Mouse (Mus musculus) midbrain, embryonic 14.5 days (tissue): Measurements from ENCODE around the gene Ift43. TPM values are rescaled to one million over a fixed set of nuclear protein-coding genes. Genes with fewer than 3 reads are reported as not detected.

ENCODE experiments used
- ATAC-seq: fragments of 200-750 bp; cut with Nextera tagmentation; 2 replicates; pipeline ENCODE4 v1.8.0; 2017; ENCODE audit warnings: moderate number of reproducible peaks, moderate library complexity; ENCODE audit not compliant: low FRiP score, low TSS enrichment
- DNase-seq: peaks from one replicate; pipeline ENCODE4 v3.0.0-alpha.2; 2015
- H3K27ac ChIP-seq: fragments of 300-500 bp; sonication (generic); replicated peaks from 2 replicates; pipeline ENCODE4 v1.5.1; 2014; ENCODE audit warnings: mild to moderate bottlenecking, low read depth, low read length, moderate library complexity
- H3K27me3 ChIP-seq: fragments of 300-500 bp; sonication (generic); 2 replicates; pipeline ENCODE4 v1.6.1; 2014; ENCODE audit warnings: low read length, control low read depth, mixed read lengths; ENCODE audit not compliant: control insufficient read depth, insufficient read depth
- H3K36me3 ChIP-seq: fragments of 300-500 bp; sonication (generic); 2 replicates; pipeline ENCODE4 v1.6.1; 2014; ENCODE audit warnings: low read length, control low read depth; ENCODE audit not compliant: control insufficient read depth, insufficient read depth
- H3K4me1 ChIP-seq: fragments of 300-500 bp; sonication (generic); 2 replicates; pipeline ENCODE4 v1.6.1; 2014; ENCODE audit warnings: mild to moderate bottlenecking, antibody characterized with exemption, low read length, control low read depth; ENCODE audit not compliant: control insufficient read depth, insufficient read depth
- H3K4me2 ChIP-seq: fragments of 300-500 bp; sonication (generic); 2 replicates; pipeline ENCODE4 v1.6.1; 2014; ENCODE audit warnings: mild to moderate bottlenecking, low read length, moderate library complexity
- H3K4me3 ChIP-seq: fragments of 300-500 bp; sonication (generic); replicated peaks from 2 replicates; pipeline ENCODE4 v1.5.1; 2014; ENCODE audit warnings: low read depth, low read length
- H3K9ac ChIP-seq: fragments of 300-500 bp; sonication (generic); replicated peaks from 2 replicates; pipeline ENCODE4 v1.6.1; 2014; ENCODE audit warnings: mild to moderate bottlenecking, low read length, moderate library complexity
- H3K9me3 ChIP-seq: fragments of 300-500 bp; sonication (generic); 2 replicates; pipeline ENCODE4 v1.6.1; 2016; ENCODE audit warnings: low read length, control low read depth, mixed read lengths; ENCODE audit not compliant: control insufficient read depth
- WGBS: fragments of 180-500 bp; shearing (Covaris S2); extraction: QIAGEN DNeasy Blood & Tissue Kit; methylation state at CpG from one replicate; pipeline ENCODE4 v1.1.7; 2014; 5-methylcytosine and 5-hydroxymethylcytosine counted together
- polyA plus RNA-seq: library from polyadenylated mRNA; unstranded; fragments of >200 nt; fragmentation: Nextera tagmentation; extraction: Ambion mirVana; gene quantifications from 2 replicates; pipeline ENCODE4 v1.2.1, GENCODE M21; 2014

Ift43 gene
- polyA plus RNA-seq, 1 experiment from 2014 or later, result 57.5 TPM

DNA sequence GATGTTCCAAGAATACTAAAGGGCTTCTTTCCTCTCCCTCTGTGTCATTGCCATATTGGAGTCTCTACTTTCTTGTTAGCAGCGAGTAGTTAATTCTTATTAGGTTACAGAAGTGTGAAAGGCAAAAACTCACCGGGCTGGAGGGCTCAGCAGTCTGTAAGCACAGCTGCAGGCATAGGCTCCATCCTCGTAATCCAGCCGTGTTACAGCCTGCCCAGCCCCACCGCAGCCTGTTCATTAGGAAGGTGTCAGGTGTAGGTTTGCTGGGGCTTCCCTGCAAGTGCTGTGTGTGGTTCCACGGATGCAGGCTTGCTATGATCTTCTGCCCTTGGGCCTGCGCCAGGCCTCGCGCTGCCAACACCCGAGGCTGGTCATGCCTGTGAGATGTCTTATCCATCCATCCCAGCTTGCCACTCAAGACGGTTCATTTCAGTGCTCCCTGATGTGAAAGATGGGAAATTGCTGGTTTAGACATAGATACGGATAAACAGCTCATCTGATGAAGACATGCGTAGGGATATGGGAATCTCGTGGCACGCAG is 34.0 kb downstream of the Ift43 start:
- Histone ChIP-seq H3K9ac (no peak overlapping the region), H3K9me3 (no peaks in the 10 kb centered on the region), H3K27ac (no peak overlapping the region), H3K36me3 (no peaks in the 10 kb centered on the region), H3K27me3 (no peaks in the 10 kb centered on the region), H3K4me3 (no peak overlapping the region), H3K4me1 (no peaks in the 10 kb centered on the region), H3K4me2 (no peak overlapping the region)
- ATAC-seq, result no peak
- peak; percentile 28 for DNase-seq
- WGBS, result 73% methylated on average over 15 of the region's 15 CpGs

DNA sequence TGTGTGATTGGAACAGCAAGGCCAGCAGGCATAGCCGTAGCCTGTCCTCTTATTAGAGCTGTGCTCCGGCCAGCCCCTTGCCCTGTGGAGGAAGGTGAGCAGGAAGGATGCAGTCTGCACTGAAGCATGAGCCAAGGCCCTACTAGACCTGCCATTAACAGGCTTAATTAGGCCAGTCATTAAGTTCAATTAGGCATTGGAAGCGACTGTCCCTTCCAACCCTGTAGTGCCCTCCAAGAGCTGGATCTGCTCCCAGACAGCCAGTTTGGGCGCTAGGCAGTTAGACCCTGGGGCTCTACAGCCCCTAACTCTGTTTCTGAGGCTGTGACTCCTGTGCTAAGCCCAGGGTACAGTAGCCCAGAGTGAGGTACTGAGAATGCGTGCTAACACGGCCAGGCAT is 41.7 kb downstream of the Ift43 start:
- Histone ChIP-seq H3K9ac (no peak overlapping the region), H3K4me1 (no peaks in the 10 kb centered on the region), H3K36me3 (0 out of 2 replicates have a peak, but pooled peaks cover 2% of the 10 kb centered on the region), H3K9me3 (no peaks in the 10 kb centered on the region), H3K27me3 (no peaks in the 10 kb centered on the region), H3K4me3 (no peak overlapping the region), H3K4me2 (no peak overlapping the region), H3K27ac (no peak overlapping the region)
- 84% methylated on average over 6 of the region's 6 CpGs for WGBS
- no peak for ATAC-seq
- DNase-seq, result no peak

DNA sequence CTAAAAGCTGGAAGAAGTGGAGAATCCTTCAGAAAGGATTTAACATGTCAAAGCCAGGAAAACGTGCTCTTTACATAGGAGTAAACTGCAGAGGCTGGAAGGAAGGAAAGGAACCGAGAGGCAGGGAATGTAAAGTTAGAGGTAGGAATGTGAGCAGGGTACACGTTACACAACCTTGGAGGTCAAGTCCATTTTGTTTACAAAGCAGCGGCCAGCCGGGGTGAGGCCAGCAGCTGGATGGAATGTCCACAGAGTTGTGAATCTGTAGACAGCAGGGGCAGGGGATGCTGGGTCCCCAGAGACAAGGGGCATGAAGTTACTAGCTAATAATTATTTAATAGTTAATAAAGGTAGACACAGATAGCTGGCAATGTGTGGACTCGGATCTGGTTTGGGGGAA is 45.8 kb downstream of the Ift43 start:
- 89% methylated on average over 6 of the region's 6 CpGs for WGBS
- H3K27ac ChIP-seq, result no peak overlapping the region
- no peaks in the 10 kb centered on the region for H3K27me3 ChIP-seq
- no peak overlapping the region for H3K4me2 ChIP-seq
- ATAC-seq (no peak), DNase-seq (no peak)
- no peaks in the 10 kb centered on the region for H3K4me1 ChIP-seq
- no peak overlapping the region for H3K9ac ChIP-seq
- H3K4me3 ChIP-seq, result no peak overlapping the region
- no peaks in the 10 kb centered on the region for H3K36me3 ChIP-seq
- no peaks in the 10 kb centered on the region for H3K9me3 ChIP-seq

DNA sequence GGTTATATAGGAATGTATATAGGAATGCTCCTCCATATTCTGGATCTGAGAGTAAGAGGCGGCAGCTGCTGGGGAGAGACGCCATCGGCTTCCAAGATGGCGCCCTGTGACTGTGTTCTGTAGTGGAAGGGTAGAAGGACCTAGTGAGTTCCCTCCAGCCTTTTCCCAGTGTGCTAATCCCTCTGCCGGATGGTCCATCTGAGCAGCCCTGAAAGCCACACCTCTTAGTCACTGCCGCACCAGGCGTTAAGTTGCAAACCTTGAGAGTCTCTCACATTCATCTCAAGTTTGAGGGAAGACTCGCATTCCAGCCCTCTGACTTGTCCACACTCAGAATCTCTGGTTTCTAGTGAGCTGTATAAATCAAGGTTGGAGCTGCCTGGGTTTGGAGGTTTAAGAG is 46.7 kb downstream of the Ift43 start:
- H3K9me3 ChIP-seq, result no peaks in the 10 kb centered on the region
- DNase-seq, result no peak
- no peak for ATAC-seq
- no peaks in the 10 kb centered on the region for H3K36me3 ChIP-seq
- no peak overlapping the region for H3K27ac ChIP-seq
- no peaks in the 10 kb centered on the region for H3K4me1 ChIP-seq
- H3K4me2 ChIP-seq, result no peak overlapping the region
- no peak overlapping the region for H3K4me3 ChIP-seq
- H3K9ac ChIP-seq, result no peak overlapping the region
- 91% methylated on average over 8 of the region's 8 CpGs for WGBS
- no peaks in the 10 kb centered on the region for H3K27me3 ChIP-seq

DNA sequence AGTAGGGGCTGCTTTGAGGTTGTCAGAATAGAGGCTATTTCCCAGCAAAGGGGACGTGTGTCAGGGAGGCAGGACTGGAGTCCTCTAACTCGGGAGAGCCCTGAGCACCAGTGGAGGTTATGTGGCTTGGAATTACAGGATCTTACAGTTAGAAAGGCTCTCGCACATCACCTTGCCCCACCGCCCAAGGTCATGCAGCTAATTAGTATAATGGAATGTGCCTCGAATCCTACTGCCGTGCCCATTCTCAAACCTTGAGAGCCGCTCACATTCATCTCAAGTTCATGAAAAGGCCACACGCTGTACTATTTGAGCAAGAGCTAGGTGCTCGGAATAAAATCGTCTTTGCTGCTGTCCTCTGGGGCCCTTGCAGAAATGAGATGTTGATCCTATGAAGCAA is 47.4 kb downstream of the Ift43 start:
- Histone ChIP-seq H3K4me2 (no peak overlapping the region), H3K27me3 (no peaks in the 10 kb centered on the region), H3K27ac (no peak overlapping the region), H3K4me3 (no peak overlapping the region), H3K9ac (no peak overlapping the region), H3K9me3 (no peaks in the 10 kb centered on the region), H3K4me1 (no peaks in the 10 kb centered on the region), H3K36me3 (no peaks in the 10 kb centered on the region)
- WGBS, result 79% methylated on average over 10 of the region's 10 CpGs
- ATAC-seq, result no peak
- DNase-seq, result no peak

DNA sequence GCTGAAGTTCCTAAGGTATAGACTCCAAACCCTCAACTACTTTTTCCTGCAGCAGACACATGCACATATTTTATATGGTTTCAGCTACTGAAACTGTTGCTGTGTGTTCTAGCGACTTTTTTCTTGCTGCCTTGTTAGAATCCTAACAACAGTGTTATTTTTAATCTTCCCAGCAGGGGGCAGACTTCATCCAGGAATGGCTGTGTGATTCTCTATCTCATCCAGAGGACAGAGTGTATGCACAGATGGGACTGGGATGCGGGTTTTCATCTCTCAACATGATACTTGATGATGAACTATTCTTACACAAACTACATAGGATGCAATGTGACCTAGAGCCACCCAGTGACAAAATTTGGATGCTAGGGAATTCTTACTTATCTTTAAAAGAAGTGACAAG is 50.5 kb downstream of the Ift43 start:
- no peaks in the 10 kb centered on the region for H3K27me3 ChIP-seq

DNA sequence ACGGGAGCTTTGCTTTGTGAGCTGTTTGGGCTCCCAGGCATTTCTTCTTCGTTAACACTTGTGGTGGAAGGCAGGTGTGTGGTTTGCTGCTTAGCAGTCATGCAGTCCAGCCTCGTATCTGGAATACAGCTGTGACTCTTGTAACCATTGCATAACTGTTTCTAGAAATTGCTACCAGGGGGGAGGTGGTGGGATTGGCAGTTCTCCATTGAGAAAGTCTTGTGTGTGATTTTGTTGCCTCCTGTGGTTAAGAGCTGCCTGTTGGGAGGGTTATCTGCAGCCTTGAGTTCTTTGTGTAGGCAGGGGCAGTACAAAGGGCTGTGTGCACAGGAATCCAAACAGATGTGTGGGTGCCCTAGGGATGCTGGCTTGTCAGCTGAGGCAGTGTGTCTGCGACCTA is 53.4 kb downstream of the Ift43 start:
- no peak overlapping the region for H3K9ac ChIP-seq
- no peak overlapping the region for H3K4me3 ChIP-seq
- WGBS, result 74% methylated on average over 4 of the region's 4 CpGs
- no peak overlapping the region for H3K27ac ChIP-seq
- no peaks in the 10 kb centered on the region for H3K36me3 ChIP-seq
- H3K27me3 ChIP-seq, result no peaks in the 10 kb centered on the region
- no peaks in the 10 kb centered on the region for H3K4me1 ChIP-seq
- ATAC-seq, result no peak
- H3K4me2 ChIP-seq, result no peak overlapping the region
- no peaks in the 10 kb centered on the region for H3K9me3 ChIP-seq
- DNase-seq, result no peak

More for the DNA sequence above, 50.5 kb downstream of the Ift43 start:
- no peaks in the 10 kb centered on the region for H3K9me3 ChIP-seq
- H3K36me3 ChIP-seq, result no peaks in the 10 kb centered on the region
- peak; percentile 94 for DNase-seq
- no peak overlapping the region for H3K27ac ChIP-seq
- H3K4me1 ChIP-seq, result no peaks in the 10 kb centered on the region
- no peak for ATAC-seq
- no peak overlapping the region for H3K4me2 ChIP-seq
- H3K9ac ChIP-seq, result no peak overlapping the region
- H3K4me3 ChIP-seq, result no peak overlapping the region
- WGBS, result 32% methylated on average over 2 of the region's 2 CpGs

DNA sequence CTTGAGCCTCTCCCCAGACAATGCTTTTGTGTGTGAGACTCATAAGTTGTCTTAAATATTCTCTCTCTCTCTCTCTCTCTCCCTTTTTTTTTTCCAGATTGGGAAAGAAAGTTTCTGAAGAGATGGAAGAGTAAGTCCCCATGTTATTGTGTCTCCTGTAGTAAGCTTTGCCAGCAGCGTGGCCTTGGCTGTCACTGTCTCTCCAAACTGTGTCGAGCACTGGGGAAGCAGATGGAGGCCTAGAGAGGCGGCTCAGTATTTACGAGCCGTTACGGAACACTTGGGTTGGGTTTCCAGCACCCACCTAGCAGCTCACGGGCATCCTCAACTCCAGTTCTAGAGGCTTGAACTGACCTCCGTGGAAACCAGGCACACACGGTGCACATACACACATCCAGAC is 56.4 kb downstream of the Ift43 start:
- no peak overlapping the region for H3K27ac ChIP-seq
- no peak overlapping the region for H3K4me3 ChIP-seq
- no peaks in the 10 kb centered on the region for H3K4me1 ChIP-seq
- no peaks in the 10 kb centered on the region for H3K36me3 ChIP-seq
- ATAC-seq (no peak), DNase-seq (no peak)
- H3K27me3 ChIP-seq, result no peaks in the 10 kb centered on the region
- H3K9me3 ChIP-seq, result no peaks in the 10 kb centered on the region
- WGBS, result 95% methylated on average over 9 of the region's 9 CpGs
- no peak overlapping the region for H3K9ac ChIP-seq
- H3K4me2 ChIP-seq, result no peak overlapping the region

DNA sequence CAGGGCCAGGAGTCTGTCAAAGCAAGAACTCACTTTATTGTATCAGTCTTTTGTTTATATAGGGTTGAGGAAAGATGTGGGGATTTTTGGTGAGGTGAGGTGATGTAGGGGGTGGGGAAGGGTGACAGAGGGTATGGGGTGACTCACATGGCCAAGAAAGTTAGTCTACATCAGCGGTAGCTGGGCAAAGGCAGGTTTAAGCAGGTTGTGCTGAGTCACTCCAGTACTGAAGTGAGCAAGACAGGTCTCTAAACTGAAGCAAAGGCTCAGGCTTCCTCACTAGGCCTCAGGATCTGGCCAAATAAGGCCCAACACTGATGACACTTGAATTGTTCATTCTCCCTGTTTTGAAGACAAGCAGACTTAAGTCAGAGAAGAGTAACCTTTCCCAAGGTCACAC is 60.0 kb downstream of the Ift43 start:
- H3K4me1 ChIP-seq, result no peaks in the 10 kb centered on the region
- H3K9me3 ChIP-seq, result no peaks in the 10 kb centered on the region
- ATAC-seq (no peak), DNase-seq (no peak)
- no peak overlapping the region for H3K4me2 ChIP-seq
- no peak overlapping the region for H3K9ac ChIP-seq
- H3K4me3 ChIP-seq, result no peak overlapping the region
- H3K36me3 ChIP-seq, result no peaks in the 10 kb centered on the region
- H3K27ac ChIP-seq, result no peak overlapping the region
- 100% methylated on average over 1 of the region's 1 CpGs for WGBS
- H3K27me3 ChIP-seq, result no peaks in the 10 kb centered on the region
